Mouse (Mus musculus): ENCODE results near the gene Gbx1. TPM values are rescaled to one million over a fixed set of nuclear protein-coding genes. Genes with fewer than 3 reads are reported as not detected.

Gene Gbx1
- not detected for polyA plus RNA-seq (2017; shearing (Covaris generic))

GRCm38 (mm10) chr5:24526889-24527230 lies at the start of gene Gbx1:
Gene Gbx1, minus strand, starts transcription at chr5:24527202.

GRCm38 (mm10) chr5:24556709-24557108 lies 29.7 kb upstream of the Gbx1 start, which contains the start of gene 4931409K22Rik:
Gene 4931409K22Rik, minus strand, starts transcription at chr5:24556809.

GRCm38 (mm10) chr5:24540387-24541143 lies 13.6 kb upstream of the Gbx1 start, which contains the start of gene Asb10:
Gene Asb10, minus strand, starts transcription at chr5:24540978.

Other genes starting within 250 kb of the Gbx1 start
- 2.7 TPM for gene Kcnh2, start 175.6 kb downstream of the Gbx1 start, polyA plus RNA-seq (2017; shearing (Covaris generic))
- 0.14 TPM for gene Nos3, start 162.4 kb downstream of the Gbx1 start, polyA plus RNA-seq (2017; shearing (Covaris generic))
- gene Atg9b, start 135.1 kb downstream of the Gbx1 start, polyA plus RNA-seq (2017; shearing (Covaris generic)): 0.68 TPM
- gene Abcb8, start 133.5 kb downstream of the Gbx1 start, polyA plus RNA-seq (2017; shearing (Covaris generic)): 29.1 TPM
- gene Asic3, start 113.8 kb downstream of the Gbx1 start, polyA plus RNA-seq (2017; shearing (Covaris generic)): not detected
- 102 TPM for gene Cdk5, start 103.7 kb downstream of the Gbx1 start, polyA plus RNA-seq (2017; shearing (Covaris generic))
- 45.7 TPM for gene Slc4a2, start 103.4 kb downstream of the Gbx1 start, polyA plus RNA-seq (2017; shearing (Covaris generic))
- 112 TPM for gene Fastk, start 81.9 kb downstream of the Gbx1 start, polyA plus RNA-seq (2017; shearing (Covaris generic))
- 91.4 TPM for gene Tmub1, start 79.3 kb downstream of the Gbx1 start, polyA plus RNA-seq (2017; shearing (Covaris generic))
- gene Agap3, start 75.0 kb downstream of the Gbx1 start, polyA plus RNA-seq (2017; shearing (Covaris generic)): 5.2 TPM
- gene Asb10, start 13.8 kb upstream of the Gbx1 start, polyA plus RNA-seq (2017; shearing (Covaris generic)): not detected
- gene 4931409K22Rik, start 29.6 kb upstream of the Gbx1 start, polyA plus RNA-seq (2017; shearing (Covaris generic)): not detected
- gene Abcf2, start 50.3 kb upstream of the Gbx1 start, polyA plus RNA-seq (2017; shearing (Covaris generic)): 100.0 TPM
- gene Chpf2, start 59.5 kb upstream of the Gbx1 start, polyA plus RNA-seq (2017; shearing (Covaris generic)): 38.5 TPM
- gene Smarcd3, start 97.2 kb upstream of the Gbx1 start, polyA plus RNA-seq (2017; shearing (Covaris generic)): 1.2 TPM
- 104 TPM for gene Nub1, start 158.3 kb upstream of the Gbx1 start, polyA plus RNA-seq (2017; shearing (Covaris generic))
- 0.35 TPM for gene Wdr86, start 203.5 kb upstream of the Gbx1 start, polyA plus RNA-seq (2017; shearing (Covaris generic))
- 1.5 TPM for gene Crygn, start 230.8 kb upstream of the Gbx1 start, polyA plus RNA-seq (2017; shearing (Covaris generic))